Mouse (Mus musculus): Measurements from ENCODE around the gene Hagh.

The Hagh gene

DNA sequence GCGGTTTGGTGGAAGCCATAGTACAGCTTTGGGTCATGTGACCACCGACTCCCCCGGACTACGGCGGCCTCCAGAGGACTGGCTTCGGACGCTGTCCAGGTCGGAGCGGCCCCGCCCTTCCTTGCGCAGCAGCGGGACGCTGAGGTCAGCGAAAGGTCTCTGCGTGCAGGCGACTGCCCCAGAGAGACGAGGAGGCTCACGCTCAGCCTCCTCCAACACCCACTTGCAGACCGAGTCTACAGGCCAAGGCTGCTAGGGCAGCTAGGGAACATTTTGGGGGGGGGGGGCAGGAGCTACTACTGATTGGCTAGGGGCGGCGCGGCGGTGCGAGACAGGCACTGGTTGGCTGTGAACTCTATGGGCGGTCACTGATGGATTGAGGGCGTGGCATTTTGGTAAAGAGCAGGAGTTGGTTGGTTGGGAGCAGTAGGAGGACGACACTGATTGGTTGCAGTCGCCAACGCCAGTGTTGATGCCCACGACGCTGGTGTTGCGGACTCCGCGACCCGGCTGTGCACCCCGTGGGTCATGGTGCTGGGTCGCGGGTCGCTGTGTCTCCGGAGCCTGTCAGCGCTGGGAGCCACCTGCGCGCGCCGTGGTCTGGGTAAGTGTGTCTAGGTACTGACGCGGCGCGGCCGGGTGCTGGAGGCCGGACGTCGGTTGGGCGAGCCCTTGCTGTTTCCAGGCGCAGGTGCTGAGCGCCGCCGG lies 10.3 kb downstream of the Hagh start, which contains the start of gene Fahd1:
TSS of gene Fahd1 (minus strand) at position 300 of the 708 bp plus-strand sequence.
- peak; percentile 94 for DNase-seq (ENCODE audit: low spot score)

- DNase-seq (ENCODE audit: low spot score), result no peak
These were observed 10.8 kb downstream of the Hagh start for GRCm38 (mm10) chr17:24850773-24851127.

DNA sequence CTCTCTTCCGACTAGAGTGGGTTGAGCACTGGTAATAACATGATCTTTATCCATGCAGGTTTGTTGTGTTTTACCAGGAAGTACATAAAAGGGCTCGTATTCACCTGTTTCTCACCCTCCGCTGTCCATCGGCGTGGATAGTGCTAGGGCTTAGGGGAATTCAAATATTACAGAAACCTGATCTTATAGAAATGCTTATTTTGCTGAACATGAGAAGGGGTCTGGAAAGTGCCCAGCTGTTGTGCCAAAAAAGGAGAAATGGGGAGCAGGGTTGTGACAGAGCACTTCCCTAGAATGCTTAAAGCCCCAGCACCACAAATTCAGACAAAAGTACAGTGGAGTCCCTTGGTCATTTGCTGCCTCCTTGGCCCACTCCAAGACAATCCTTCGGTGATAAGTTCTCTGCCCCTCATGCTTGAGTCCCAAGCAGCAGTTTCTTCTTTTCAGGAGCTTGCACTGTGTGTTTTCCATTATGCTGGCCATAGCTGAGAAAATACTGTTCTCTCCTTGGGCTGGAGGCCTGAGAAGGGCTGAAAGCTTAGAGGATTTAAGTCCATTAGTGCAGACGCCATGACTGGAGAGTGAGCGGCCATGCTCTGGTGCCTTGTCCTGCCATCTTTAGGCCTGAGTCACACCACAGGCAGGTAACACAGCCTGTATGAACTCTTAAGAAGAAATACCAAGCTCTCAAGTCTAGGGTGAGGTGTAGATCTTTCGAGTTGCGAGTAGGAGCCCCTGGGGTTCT lies 11.6 kb downstream of the Hagh start:
- DNase-seq (ENCODE audit: low spot score), result no peak

DNA sequence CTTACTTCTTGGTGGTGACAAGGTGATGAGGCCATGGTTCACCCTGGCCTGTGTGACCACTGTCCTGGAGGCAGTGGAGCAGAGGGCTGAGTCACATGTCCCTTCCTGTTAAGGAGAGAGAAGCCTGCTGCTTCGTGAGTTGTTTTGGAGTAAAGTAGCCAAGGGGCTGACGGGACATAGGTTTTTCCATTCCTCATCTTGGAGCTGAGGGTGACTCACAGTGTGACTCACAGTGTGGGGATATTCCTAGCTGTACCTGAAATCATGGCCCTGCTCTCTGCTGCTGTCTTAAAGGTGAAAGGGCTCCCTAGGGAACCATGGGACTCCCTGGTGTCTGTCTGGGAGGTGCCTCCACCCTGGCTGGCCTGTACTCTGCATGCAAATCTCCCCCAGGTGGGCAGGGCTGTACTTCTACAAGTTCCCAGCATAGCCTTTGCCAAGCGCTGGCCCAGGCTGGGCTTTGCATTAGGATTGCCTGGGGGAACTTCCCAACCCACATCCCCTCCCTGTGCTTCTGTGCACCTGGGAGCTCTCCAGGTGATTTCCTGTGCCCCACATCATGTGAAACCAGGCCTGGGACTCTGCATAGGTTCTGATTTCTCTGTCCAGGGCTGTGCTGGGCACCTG lies 16.0 kb downstream of the Hagh start:
- DNase-seq (ENCODE audit: low spot score), result no peak

- DNase-seq (ENCODE audit: low spot score), result no peak
These were observed 16.6 kb downstream of the Hagh start for GRCm38 (mm10) chr17:24856589-24856988.

DNA sequence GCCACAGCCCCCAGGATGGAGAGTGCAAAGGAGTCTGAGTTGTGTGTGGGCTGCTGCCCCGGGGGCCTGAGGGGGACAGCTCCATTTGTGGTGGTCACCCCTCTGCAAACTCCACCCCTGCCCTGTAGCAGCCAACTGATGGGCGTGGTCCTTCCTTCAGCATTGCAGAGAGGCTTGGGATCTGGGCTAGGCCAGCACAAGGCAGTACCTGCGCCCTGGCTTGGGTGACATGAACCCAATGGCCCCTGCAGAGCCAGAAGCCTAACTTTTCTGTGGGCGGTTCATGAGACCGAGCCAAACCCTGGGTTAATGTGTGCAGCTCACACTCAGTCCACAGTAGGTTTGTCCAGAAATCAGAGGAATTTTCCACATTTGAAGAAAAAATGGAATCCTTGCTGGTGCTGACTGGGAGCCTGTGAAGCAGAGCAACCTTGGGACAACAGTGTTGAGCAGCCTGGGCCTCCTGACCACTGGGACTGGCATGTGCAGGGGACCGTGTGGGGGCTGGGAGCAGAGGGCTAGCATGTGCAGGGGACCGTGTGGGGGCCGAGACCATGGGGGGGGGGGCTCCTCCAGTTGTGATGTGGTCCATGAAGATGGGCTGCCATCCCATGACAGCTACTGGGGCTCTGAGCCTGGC lies 18.0 kb downstream of the Hagh start:
- no peak for DNase-seq (ENCODE audit: low spot score)

DNA sequence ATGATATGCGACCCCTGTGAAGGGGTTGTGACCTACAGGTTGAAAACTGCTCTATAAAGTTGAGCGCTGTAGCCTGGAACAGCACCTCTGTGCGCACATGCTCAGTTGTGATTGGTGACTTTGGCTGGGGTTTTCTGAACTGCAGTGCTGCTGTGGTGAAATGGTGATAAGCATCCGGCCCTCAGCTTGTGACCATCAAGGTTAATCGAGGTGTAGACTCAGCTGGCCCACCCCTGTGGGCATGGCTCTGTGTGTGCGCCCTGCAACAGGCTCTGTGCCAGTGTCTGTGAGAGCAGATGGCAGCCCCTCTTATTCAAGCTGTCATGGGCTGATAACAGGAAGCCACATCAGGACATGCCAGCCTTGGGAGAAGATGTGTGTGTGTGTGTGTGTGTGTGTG lies 19.0 kb downstream of the Hagh start:
- no peak for DNase-seq (ENCODE audit: low spot score)

GRCm38 (mm10) chr17:24860076-24860475 lies 20.1 kb downstream of the Hagh start:
- no peak for DNase-seq (ENCODE audit: low spot score)

DNA sequence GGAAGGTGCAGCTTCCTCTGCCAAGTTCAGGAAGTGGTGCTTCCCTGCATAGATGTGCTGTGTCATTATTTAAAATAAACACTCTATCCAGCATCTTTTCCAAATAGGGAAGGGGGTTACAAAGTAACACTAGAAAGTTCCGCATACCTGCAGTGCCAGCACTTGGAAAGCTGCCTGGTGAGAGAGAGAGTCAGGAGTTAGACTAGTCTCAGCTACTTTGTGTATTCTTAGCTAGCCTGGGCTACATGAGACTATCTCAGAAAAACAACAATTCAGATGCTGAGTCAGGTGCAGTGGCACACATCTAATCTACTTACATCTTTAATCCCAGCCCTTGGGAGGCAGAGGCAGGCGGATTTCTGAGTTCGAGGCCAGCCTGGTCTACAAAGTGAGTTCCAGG lies 21.8 kb downstream of the Hagh start:
- no peak for DNase-seq (ENCODE audit: low spot score)

- no peak for DNase-seq (ENCODE audit: low spot score)
These were observed 25.8 kb downstream of the Hagh start, which contains the start of gene Igfals for GRCm38 (mm10) chr17:24865776-24866175. TSS of gene Igfals (plus strand) at chr17:24865997.

DNA sequence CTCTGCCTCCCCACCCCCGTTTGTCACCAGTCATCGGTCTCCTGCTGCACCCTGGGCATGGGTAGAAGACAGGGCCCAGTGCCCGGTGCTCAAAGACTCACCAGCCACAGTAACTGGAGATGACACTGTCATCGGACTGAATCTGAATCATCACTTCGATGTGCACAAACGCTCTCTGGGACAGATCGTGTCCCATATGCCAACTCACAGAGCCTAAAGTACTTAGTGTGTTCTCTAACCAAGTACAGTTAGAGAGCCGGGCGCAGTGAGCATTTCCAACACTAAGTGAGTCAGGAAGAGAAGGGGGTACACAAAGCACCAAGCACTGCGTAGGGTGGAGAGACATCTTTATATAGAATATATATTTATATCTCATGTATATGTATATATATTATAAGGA lies 28.0 kb downstream of the Hagh start:
- DNase-seq (ENCODE audit: low spot score), result no peak

GRCm38 (mm10) chr17:24873695-24874404 lies 33.9 kb downstream of the Hagh start:
- no peak for DNase-seq (ENCODE audit: low spot score)

DNA sequence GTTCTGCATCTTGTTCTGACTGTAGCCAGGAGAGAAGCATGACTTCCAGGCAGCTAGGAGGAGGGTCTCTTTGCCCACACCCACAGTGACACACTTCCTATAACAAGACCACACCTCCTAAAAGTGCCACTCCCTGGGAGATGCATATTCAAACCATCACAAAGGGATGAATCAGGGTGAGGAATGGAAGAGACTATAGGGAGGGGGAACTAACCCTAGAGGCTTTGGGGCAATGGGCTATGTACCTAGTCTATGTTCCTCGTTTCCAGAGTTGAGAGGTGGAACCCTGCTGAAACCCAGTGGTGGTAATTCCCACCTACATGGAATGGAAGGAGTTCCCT lies 34.4 kb downstream of the Hagh start:
- no peak for DNase-seq (ENCODE audit: low spot score)

GRCm38 (mm10) chr17:24874989-24875388 lies 35.0 kb downstream of the Hagh start:
- no peak for DNase-seq (ENCODE audit: low spot score)

- no peak for DNase-seq (ENCODE audit: low spot score)
These were observed 37.6 kb downstream of the Hagh start for GRCm38 (mm10) chr17:24877336-24878116.

DNA sequence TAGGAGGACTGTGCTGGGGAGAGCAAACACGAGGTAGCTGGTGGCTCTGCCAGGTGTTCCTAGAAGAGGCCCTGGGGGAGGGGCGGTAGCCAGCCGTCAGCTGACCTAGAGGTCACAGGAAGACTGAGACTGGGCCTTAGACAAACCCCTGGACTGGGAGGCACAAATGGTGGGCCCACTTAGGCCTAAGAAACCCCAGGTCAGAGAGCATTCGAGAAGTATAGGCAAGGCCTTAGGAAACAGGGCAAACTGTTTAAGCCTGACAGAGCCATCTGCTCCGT lies 38.1 kb downstream of the Hagh start:
- no peak for DNase-seq (ENCODE audit: low spot score)

DNA sequence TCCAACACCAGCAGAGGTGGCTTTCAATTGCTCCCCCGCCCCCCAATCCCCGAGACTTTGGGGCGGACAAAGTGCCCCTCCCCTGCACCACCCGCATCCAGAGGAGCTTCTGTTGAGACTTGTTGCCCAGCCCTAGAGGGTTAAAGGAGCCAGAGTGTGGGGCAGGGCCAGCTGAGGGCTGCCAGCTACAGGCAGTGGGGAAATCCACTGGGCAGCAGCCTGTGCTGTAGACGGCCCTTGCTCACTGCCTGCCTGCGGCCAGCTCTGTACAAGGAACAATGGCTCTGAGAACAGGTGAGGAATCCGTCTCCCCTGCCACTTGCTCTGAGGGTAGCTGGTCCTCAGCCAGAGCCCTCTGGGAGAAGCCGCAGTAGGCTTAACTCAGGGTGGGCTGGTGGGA lies 38.6 kb downstream of the Hagh start:
- DNase-seq (ENCODE audit: low spot score), result no peak

DNA sequence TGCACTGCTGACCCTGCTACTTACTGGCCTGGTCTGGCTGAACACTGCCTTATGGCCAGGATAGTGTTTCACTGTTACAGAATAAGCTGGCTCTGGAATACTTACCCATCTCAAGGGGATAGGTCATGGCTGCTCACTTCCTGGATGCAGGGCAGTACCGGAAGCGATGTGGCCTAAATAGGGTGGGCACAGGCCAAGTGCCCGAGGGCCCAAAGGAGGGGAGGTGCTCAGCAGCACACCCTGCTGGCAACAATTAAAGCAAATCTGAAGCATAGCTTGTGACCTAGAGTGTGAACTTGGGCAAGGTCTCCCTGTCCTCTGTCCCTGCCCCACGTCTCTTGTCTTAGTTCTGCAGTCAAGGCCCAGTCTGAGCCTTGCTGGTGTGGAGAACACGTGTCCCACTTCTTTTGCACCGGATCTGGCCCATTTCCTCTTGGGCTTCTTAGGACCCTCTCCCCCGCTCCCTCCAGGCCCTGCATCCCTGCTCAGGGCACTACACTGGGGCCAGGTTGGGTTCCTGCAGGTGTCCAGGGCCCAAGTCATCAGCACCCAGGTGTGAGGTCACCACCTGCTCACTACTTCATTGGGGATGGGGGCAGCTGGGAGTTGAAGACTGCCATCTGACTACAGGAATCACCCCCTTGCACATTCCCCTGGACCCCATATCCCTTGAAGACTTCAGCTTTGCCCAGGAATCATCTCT lies 41.9 kb downstream of the Hagh start:
- no peak for DNase-seq (ENCODE audit: low spot score)

- no peak for DNase-seq (ENCODE audit: low spot score)
These were observed 44.4 kb downstream of the Hagh start for GRCm38 (mm10) chr17:24884391-24884790.

GRCm38 (mm10) chr17:24885356-24886133 lies 45.6 kb downstream of the Hagh start:
- no peak for DNase-seq (ENCODE audit: low spot score)

Measured in layer of hippocampus, adult 9-10 months (tissue).